Mouse (Mus musculus) regulatory T cell (primary cell): Measurements from ENCODE around the gene Gm28374.
"Not testable (repeated sequence)": the region's sequence is repeated elsewhere in the genome, so short reads cannot be mapped to it uniquely, and the experiment has no call there.

ENCODE experiments used
- in situ Hi-C: fragments of 300-600 bp; cut with MboI, MseI; formaldehyde crosslinking; loops from one replicate; pipeline ENCODE4 v1.15.1; 2025; ENCODE audit warnings: high pct_unique_total_duplicates

The Gm28374 gene

DNA sequence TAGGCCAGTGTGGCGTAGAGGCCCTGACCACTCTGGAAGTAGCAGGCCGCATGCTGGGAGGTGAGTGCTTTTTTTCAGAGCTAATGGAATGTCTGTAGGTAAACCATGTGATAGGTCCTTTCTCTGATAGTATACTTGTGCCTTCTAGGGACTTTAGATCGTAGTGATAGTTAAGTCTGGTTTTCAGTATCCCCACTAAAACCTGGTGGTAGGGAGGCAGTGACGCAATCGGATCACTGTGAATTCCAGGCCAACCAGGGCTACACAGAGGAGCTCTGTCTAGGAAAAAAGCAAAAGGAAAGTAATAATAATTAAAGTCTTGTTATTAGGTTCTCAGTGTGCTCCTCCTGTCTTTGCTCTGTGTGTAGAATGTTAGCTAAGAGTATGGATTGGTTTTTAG is 23.5 kb downstream of the Gm28374 start:
- in situ Hi-C loops: no loop called here

DNA sequence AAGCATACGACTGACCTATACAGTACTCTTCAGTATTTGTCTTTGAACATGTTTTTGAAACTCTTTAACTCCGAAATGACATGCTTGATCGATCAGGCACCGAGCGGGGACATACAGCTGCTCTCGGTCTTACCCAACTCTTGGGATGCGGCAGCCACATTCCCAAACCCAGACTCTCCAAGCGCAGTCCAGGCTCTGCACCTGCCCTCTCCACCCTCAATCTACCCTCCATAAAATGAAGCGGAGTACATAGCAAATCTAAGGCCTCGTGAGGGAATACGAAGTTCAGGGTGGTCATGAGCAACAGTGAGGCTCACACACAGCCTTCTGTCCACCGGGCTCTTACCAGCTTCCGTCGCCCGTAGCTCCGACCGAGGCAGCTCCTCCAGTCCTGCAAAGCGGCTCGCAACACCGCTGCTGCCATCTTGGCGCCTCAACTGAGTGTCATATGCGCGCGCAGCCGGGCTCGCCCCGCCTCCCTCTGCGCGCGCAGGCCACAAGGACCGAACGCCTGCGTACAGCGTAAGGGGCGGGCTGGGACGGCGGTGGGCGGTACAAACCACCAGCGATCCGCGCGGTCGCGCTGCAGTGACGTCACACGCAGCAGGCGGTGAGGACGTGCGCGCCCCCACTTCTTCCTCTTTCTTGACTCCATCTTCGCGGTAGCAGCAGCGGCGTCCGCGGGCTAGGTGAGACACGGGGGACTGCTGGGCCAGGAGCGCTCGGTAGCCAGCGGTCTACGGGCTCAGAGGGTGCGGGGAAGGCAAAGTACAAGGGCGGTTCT is 24.6 kb downstream of the Gm28374 start, which contains the start of the genes Mrpl49 and Fau:
Gene Mrpl49 (minus strand): TSS at position 473 of the 784 bp plus-strand sequence.
Gene Fau (plus strand): TSS at position 532 of the 784 bp plus-strand sequence.
- in situ Hi-C loops: no loop called here

DNA sequence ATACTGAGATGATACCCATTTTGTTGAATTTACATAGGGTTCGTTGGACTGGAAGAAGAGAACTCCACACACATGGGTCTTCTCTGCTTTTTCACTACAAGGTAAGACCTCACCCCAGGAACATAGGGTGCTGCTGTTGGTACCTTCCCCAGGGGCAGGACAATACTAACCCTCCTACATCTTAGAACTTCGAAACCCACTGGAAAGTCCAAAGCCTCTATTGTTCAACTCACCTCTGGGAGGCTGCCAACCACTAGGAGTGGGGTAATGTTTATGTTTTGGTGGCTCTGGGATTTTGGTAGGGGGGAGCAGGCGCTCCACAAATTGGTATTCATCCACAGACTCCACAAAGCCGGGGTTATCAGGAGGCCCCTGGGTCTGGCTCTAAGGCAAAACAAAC is 25.4 kb downstream of the Gm28374 start:
- in situ Hi-C loops: no loop called here

DNA sequence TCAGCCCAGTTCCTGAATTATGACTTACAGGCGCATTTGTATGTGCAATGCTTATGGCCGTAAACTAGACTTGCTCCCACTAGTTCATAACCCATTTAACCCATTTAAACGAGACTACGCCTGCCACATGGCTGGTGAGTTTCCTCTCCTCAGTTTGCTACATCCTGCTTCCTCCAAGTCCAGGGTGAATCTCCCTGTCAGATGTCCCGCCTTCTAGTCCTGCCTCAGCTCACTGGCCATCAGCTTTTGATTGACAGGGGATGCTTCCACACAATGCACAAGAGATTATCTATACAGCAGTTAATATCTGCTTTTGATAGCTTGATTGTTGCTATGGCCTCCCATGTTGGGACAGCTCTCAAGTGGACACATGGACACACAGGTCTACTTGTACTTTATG is 27.8 kb downstream of the Gm28374 start:
- in situ Hi-C loops: no loop called here

DNA sequence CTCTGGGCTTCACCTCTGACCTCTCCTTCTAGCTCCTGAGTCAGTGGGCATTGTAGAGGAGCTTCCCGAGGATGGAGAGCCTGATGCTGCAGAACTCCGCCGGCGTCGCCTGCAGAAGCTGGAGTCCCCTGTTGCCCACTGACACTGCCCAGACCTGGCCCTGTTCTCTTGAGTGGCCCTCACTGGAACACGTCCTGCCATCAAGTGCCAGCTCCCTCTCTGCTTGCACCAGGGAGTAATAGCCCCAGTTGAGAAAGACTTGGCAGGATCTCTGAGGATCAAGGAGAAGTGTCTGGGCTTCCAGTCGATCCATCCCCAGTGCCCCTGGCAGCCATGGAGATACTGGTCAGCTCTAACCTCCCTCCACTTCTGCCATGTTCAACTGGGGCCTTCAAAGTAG is 29.5 kb downstream of the Gm28374 start:
- in situ Hi-C loops: no loop called here

DNA sequence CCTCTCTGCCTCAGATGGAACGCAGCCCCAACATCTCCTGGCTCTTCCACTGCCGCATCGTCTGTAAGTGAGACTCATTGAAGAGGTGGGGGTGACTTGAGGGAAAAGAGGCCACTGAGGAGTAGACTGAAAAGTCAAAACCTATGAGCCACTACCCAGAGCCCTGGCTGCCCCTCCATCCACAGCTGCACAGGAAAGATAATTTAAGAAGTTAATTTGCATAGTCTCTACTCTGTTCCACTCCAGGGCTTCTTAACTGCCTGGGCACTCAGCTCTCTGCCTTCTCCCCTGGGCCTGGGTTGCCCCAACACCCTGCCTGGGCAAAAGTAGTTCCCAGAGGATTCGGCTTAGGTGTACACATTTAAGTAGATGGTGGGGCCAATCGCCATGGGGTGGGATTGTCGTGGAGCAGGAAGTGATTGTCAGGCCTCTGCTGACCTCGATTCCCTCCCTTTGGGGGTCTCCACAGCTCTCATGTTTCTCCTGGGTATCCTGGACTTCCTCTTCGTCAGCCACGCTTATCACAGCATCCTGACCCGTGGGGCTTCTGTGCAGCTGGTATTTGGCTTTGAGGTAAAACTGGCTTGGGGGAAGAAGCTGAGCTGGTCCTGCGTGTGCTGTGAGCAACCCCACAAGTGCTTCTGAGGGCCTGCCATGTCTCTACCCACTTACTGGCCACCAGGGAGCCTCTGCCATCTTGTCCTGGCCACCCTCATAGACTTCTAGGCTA is 33.2 kb downstream of the Gm28374 start:
- in situ Hi-C loops: no loop called here

DNA sequence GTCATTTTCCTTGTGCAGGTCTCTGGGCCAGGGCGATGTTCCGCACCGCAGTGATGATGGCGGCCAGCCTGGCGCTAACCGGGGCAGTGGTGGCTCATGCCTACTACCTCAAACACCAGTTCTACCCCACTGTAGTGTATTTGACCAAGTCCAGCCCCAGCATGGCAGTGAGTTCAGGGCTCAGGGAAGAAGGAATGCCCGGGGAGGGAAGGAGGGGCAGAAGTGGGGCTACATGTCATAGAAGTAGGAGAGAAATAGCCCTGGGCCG is 34.2 kb downstream of the Gm28374 start:
- in situ Hi-C loops: no loop called here

DNA sequence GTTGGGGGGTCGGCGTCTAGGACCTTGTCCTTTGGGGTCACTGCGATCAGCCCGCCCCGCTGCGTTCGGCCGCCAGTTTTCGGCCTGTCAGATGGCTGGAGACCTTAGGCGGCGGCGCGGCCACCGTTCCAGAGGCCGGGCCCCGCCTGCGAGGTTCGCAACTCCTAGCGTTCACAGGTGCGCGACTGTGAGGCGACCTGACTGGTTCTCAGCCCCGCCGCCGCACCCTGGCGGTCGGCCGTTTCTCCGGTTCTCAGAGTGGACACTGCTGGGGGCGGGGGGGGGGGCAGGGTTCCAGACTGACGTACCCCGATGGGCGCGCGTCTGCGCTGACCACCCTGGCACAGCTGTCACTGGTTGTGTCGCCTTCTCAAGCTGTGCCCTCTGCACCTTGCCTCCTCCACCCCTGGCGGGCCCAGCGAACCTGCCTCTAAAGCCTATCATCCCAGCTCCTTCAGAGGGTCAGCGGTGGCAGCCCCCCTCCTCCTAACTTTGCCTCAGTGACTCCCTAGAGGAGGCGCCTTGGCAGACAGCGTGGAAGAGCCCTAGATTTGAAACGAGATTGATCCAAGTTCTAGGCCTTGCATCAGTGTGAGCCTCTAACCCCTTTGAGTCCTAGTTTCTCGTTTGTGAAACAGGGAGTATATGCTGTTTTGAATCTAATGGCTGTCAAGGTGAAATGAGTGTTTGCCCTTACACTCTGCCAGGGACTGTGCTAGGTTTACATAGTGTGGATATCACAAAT is 34.7 kb downstream of the Gm28374 start:
- in situ Hi-C loops: no loop called here

DNA sequence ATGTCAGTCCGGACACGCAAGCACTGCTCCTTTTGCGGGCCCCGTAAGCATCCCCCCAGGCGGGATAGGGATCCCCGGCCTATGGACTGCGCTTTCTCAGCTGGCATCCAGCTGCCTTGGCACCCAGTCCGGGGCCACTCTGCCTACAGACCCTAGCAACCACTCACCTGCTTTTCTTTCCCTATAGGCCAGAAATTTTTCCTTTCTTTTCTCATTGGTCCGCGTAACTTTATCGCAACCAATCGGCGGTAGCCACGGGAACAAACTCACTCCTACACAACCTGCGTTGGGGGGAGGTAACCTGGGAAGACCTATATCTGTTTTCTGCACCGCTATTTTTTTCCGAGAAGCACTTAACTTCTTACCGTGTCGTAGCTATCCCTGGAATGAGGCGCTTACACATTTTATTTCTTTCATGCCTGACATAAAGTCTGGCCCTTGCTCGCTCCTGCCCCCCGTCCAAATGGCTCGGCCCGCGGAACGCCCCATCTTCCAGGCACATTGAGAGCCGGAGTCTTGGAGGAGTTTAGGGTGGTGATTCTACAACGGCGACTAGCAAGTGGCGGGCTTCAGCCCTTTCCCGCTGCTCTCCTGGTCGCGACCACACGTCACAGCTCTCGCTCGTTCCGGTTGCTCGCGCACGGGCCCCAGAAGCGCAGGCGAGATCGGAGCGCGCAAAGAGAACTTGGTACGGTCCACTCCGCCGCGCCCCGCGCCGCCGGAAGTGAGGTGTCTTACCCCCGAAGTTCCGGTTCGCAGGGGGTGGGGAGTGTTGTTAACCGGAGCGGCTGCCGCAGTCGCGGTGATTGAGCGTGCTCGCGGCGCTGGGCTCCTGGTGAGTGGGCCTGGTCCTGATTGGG is 35.5 kb downstream of the Gm28374 start, which contains the start of gene Syvn1:
Gene Syvn1 (plus strand): TSS at position 283 of the 860 bp plus-strand sequence.
- in situ Hi-C loops: no loop called here

DNA sequence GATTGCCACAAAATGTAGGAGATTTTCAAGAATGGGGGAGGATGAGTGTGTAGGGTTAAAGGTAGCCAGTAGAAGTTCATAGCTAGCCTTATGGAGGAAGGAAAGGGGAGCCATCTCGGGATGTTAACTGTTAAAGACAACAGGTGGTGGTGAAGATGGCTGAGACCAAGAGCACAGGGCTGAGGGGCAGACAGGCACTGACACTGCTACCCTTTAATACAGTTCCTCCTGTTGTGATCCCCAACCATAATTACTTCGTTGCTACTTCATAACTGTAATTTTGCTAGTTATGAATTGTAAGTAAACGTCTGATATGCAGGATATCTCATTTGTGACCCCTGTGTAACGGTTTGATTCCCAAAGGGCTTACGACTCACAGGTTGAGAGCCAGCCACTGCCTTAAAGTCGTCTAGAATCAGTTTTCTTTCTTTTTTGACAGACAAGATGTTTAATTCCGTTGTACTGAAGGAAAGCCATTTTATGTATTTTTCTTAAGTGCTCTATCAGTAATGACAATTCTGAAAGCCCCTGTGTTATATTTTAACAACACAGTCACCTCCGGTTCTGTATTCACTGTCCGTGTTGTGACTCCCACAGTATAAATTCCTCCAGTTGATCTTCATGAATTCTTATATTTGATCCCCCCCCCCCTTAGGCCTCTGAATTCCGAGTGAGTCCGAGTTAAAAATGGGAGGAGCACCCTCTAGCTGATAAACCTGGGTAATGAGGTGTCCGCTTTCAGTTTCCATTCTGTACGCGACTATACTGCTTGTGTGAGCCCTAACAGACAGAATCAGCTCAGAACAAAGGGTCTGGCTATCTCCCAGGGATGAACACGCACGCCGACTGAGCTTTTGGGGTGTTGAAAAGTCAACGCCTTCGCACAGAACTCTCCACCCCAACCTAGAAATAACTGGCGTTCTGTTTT is 36.4 kb downstream of the Gm28374 start:
- in situ Hi-C loops: no loop called here

DNA sequence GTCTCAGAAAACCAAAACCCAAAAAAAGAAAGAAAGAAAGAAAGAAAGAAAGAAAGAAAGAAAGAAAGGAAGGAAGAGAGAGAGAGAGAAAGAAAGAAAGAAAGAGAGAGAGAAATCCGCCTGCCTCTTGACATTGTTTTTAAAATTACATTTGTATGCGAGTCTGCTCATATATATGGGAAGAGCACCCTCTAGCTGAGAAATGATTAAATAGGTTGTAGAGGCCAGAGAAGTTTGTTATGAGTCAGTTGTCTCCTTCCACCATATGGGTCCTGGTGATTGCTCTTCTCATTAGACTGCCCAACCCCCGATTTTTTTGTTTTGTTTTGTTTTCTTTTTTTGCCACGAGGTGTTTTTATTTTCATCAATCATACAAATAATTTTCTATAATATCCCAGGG is 38.0 kb downstream of the Gm28374 start:
- in situ Hi-C loops: not testable (repeated sequence)

DNA sequence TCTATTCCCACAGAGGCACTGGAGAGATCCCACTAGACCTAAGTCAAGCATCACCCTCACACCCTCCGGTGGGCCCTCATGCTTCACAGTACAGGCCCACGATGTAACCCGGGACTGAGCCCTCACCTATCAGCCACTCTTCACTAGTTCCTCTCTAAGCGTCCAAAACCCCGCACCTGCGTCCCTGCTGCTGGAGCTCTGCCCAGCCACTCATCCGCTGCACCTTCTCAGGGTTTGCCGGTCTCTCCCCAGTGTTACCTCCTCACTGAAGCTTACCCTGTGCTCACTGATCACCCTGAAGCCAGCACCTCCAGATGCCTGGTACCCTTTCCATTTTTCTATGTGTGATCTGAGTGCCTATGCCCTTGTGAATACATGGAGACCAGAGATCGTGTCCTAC is 39.8 kb downstream of the Gm28374 start:
- in situ Hi-C loops: no loop called here

DNA sequence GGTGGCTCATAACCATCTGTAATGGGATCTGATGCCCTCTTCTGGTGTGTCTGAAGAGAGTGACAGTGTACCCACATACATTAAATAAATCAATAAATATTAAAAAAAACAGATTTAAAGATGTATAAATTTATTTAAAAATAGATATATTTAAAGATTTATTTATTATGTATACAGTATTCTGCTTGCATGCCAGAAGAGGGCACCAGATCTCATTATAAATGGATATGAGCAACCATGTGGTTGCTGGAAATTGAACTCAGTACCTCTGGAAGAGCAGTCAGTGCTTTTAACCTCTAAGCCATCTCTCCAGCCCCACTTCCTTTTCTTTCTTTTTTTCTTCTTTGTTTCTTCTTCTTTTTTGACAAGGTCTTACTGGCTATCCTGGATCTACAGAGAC is 42.1 kb downstream of the Gm28374 start:
- in situ Hi-C loops: no loop called here

DNA sequence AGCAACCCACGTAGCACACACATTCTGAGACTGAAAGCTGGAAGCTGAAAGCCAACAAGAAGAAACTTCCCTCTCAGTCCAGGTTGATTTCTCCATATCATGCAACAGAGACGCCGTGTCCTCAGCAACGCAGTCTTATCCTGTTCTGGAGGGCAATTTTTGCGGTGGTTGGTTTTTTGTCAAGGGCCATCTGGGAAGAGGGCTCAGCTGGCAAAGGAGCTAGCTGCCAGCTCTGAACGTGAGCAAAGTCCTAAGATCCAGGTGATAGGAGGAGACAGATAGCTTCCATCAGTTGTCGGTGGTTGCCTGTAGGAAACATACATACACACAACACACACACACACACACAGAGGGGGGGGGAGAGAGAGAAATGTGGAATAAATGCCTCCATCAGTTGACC is 43.7 kb downstream of the Gm28374 start:
- in situ Hi-C loops: no loop called here

DNA sequence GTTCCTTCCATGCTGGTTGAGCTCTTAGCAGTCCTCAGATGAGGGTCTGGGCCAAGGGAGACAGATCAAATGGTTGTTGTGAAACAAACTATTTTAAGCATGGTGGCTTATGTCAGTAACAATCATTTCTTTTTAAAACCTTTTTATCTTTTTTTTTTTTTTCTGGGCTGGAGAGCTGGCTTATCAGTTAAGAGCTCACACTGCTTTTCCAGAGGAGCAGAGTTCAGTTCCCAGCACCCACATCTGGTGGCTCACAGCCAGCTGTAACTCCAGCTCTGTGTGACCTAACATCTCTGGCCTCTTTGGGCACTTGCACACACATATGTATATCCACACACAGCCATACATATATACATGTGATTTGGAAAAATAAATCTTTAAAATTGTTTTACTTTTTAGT is 44.4 kb downstream of the Gm28374 start:
- in situ Hi-C loops: no loop called here

DNA sequence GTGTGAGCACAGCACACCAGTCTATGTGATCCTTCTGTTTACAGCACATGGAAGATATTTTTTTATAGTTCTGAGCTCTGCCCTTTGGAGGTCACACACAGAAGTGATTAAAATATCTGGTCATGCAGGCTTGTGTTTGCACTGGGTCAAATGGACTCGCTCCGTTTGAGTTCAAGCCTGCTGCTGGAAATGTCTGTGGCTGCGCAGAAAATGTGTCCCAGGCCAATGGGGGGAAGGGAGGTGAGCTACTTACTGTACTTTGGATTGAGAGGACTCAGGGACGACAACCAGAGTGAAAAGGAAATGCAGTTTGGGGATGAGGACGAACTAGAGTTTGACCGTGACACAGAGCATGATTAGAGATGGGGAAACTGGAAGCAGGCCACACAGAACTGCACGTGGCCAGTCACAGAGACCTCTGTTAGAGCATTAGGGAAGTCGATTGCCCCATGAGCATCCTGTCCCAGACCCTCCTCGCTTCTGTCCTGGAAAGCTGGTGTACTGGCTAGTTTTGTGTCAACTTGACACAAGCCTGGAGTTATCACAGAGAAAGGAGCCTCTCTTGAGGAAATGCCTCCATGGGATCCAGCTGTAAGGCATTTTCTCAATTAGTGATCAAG is 46.0 kb downstream of the Gm28374 start:
- in situ Hi-C loops: no loop called here

DNA sequence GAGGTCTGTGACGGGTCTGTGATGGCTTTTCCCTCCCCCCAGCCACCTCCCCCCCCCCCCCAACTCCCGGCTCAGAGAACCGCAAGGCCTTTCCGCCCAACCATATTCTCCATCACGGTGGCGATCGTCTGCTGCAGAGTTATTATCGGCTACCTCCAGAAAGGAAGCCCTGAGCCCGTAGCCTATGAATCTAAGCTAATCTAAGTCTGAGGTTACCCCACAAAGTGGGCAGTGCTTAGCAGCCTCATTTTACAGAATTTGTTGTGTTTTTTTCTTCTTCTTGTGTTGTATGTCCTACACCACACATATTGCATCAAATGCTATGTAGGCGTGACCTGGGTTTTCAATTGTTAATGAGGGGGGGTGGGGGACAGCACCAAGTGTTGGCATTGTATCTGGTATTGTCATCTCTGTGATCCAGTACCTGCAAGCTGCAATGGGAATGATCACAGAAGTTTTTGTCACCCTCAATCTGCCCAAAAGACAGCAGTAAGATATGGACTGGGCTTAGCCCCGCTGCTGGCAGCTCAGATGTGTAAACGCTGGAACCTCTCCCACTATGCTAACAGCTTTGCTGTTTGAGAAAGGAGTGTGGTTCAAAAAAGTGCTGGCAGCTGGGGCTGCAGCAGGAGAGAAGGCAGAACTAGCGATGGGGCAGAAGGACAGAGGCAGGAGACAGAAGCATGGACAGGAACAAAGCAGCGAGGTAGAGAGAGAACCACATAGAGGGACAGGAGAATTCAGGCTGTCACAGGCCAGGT is 51.4 kb downstream of the Gm28374 start:
- in situ Hi-C loops: no loop called here

DNA sequence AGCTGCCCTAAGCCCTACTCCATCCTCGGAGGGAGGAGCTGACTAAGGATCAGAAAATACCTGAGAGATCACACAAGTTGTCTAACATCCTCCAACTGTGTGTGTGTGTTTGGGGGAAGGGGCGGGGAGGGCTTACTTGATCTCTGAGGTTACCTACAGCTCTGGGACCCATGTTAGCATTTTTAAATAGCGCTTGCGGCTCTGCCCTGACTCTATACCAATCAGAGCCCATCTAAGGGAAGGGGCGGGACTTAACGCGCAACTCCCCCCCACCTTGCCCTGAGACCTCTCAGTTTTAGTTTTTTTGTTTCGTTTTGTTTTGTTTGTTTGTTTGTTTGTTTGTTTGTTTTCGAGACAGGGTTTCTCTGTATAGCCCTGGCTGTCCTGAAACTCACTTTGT is 52.6 kb downstream of the Gm28374 start:
- in situ Hi-C loops: no loop called here

DNA sequence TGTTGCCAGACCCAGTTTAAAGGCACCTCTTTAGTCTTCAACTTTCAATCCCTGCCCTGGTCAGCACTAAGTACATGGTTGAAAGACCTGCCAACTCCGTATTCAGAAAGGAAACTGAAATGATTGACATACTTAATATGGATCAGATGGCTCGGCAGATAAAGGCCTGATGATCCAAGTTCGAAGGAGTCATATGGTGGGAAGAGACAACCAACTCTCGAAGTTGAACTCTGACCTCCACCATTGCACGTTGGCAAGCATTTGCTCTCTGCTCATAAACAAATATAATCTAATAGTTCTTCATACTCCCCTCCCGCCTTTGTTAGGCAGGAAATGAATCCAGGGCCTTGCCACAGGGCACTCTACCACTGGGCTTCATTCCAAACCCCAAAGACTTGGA is 53.1 kb downstream of the Gm28374 start:
- in situ Hi-C loops: no loop called here
